Mouse (Mus musculus) embryonic facial prominence, embryonic 13.5 days (tissue): ENCODE measurements around the gene Tns3. TPM values are rescaled to one million over a fixed set of nuclear protein-coding genes. Genes with fewer than 3 reads are reported as not detected.

Experiments used
- ATAC-seq: fragments of 200-750 bp; cut with Nextera tagmentation; 2 replicates; pipeline ENCODE4 v1.8.0; 2017; ENCODE audit warnings: low read depth; ENCODE audit not compliant: insufficient number of reproducible peaks, insufficient read depth, low FRiP score, low TSS enrichment
- H3K27ac ChIP-seq: fragments of 300-500 bp; sonication (generic); 2 replicates; pipeline ENCODE4 v1.5.1; 2015; ENCODE audit warnings: moderate library complexity, mild to moderate bottlenecking, inconsistent platforms
- H3K27me3 ChIP-seq: fragments of 300-500 bp; sonication (generic); 2 replicates; pipeline ENCODE4 v1.6.1; 2015; ENCODE audit warnings: mild to moderate bottlenecking, inconsistent platforms
- H3K36me3 ChIP-seq: fragments of 300-500 bp; sonication (generic); 2 replicates; pipeline ENCODE4 v1.6.1; 2015; ENCODE audit warnings: mild to moderate bottlenecking, inconsistent platforms
- H3K4me1 ChIP-seq: fragments of 300-500 bp; sonication (generic); 2 replicates; pipeline ENCODE4 v1.6.1; 2015; ENCODE audit warnings: inconsistent platforms
- H3K4me2 ChIP-seq: fragments of 300-500 bp; sonication (generic); 2 replicates; pipeline ENCODE4 v1.6.1; 2015; ENCODE audit warnings: moderate library complexity, mild to moderate bottlenecking, inconsistent platforms
- H3K4me3 ChIP-seq: fragments of 300-500 bp; sonication (generic); 2 replicates; pipeline ENCODE4 v1.5.1; 2015; ENCODE audit warnings: mild to moderate bottlenecking, inconsistent platforms
- H3K9ac ChIP-seq: fragments of 300-500 bp; sonication (generic); 2 replicates; pipeline ENCODE4 v1.6.1; 2015; ENCODE audit warnings: mild to moderate bottlenecking, inconsistent platforms
- H3K9me3 ChIP-seq: fragments of 300-500 bp; sonication (generic); 2 replicates; pipeline ENCODE4 v1.6.1; 2016; ENCODE audit warnings: inconsistent platforms
- WGBS: fragments of 180-500 bp; shearing (Covaris S2); methylation state at CpG from one replicate; pipeline ENCODE4 v1.1.7; 2015; ENCODE audit warnings: mixed read lengths; 5-methylcytosine and 5-hydroxymethylcytosine counted together
- polyA plus RNA-seq: library from polyadenylated mRNA; unstranded; fragments of >200 nt; fragmentation: Nextera tagmentation; extraction: Ambion mirVana; gene quantifications from 2 replicates; pipeline ENCODE4 v1.2.1, GENCODE M21; 2015

The Tns3 gene
- polyA plus RNA-seq, 1 experiment from 2014 or later, result 35.0 TPM

GRCm38 (mm10) chr11:8443539-8444292 is 220.6 kb downstream of the Tns3 start:
- Histone ChIP-seq H3K27me3 (no peaks in the 10 kb centered on the region), H3K4me2 (no peak overlapping the region), H3K4me1 (peaks cover 29% of the 10 kb centered on the region), H3K9me3 (no peaks in the 10 kb centered on the region), H3K9ac (no peak overlapping the region), H3K27ac (peak overlapping the region; percentile 51), H3K4me3 (no peak overlapping the region), H3K36me3 (peaks cover 74% of the 10 kb centered on the region)
- 74% methylated on average over 11 of the region's 11 CpGs for WGBS
- no peak for ATAC-seq

GRCm38 (mm10) chr11:8440706-8441105 is 223.6 kb downstream of the Tns3 start:
- Histone ChIP-seq H3K27ac (no peak overlapping the region), H3K9ac (no peak overlapping the region), H3K4me1 (peaks cover 33% of the 10 kb centered on the region), H3K4me3 (no peak overlapping the region), H3K4me2 (no peak overlapping the region), H3K9me3 (no peaks in the 10 kb centered on the region), H3K36me3 (peaks cover 73% of the 10 kb centered on the region), H3K27me3 (no peaks in the 10 kb centered on the region)
- no peak for ATAC-seq
- 77% methylated on average over 2 of the region's 2 CpGs for WGBS

GRCm38 (mm10) chr11:8440221-8440620 is 224.1 kb downstream of the Tns3 start:
- Histone ChIP-seq H3K9ac (no peak overlapping the region), H3K4me3 (no peak overlapping the region), H3K4me1 (peaks cover 32% of the 10 kb centered on the region), H3K27me3 (no peaks in the 10 kb centered on the region), H3K36me3 (peaks cover 73% of the 10 kb centered on the region), H3K4me2 (no peak overlapping the region), H3K9me3 (no peaks in the 10 kb centered on the region), H3K27ac (peak overlapping the region; percentile 87; the same call in 1 of the 2 replicates)
- ATAC-seq, result no peak
- WGBS, result 86% methylated on average over 5 of the region's 5 CpGs

- Histone ChIP-seq H3K36me3 (peaks cover 75% of the 10 kb centered on the region), H3K9ac (no peak overlapping the region), H3K4me1 (peaks cover 32% of the 10 kb centered on the region), H3K9me3 (no peaks in the 10 kb centered on the region), H3K4me3 (no peak overlapping the region), H3K4me2 (no peak overlapping the region), H3K27ac (peak overlapping the region; percentile 87), H3K27me3 (no peaks in the 10 kb centered on the region)
- ATAC-seq, result no peak
- WGBS, result 46% methylated on average over 9 of the region's 9 CpGs
Observed at GRCm38 (mm10) chr11:8439035-8439434, 225.3 kb downstream of the Tns3 start.

GRCm38 (mm10) chr11:8438269-8438668 is 226.1 kb downstream of the Tns3 start:
- no peak for ATAC-seq
- no peak overlapping the region for H3K4me3 ChIP-seq
- H3K36me3 ChIP-seq, result peaks cover 75% of the 10 kb centered on the region
- peaks cover 32% of the 10 kb centered on the region for H3K4me1 ChIP-seq
- H3K27ac ChIP-seq, result peak overlapping the region; percentile 87
- H3K27me3 ChIP-seq, result no peaks in the 10 kb centered on the region
- no peaks in the 10 kb centered on the region for H3K9me3 ChIP-seq
- H3K9ac ChIP-seq, result no peak overlapping the region
- H3K4me2 ChIP-seq, result 0 out of 2 replicates have a peak overlapping the region, but pooled peaks have one; percentile 7
- WGBS, result 38% methylated on average over 4 of the region's 4 CpGs

- 94% methylated on average over 6 of the region's 6 CpGs for WGBS
- no peak overlapping the region for H3K27ac ChIP-seq
- H3K4me3 ChIP-seq, result no peak overlapping the region
- H3K4me1 ChIP-seq, result peaks cover 29% of the 10 kb centered on the region
- ATAC-seq, result no peak
- H3K36me3 ChIP-seq, result peaks cover 83% of the 10 kb centered on the region
- no peaks in the 10 kb centered on the region for H3K9me3 ChIP-seq
- no peak overlapping the region for H3K9ac ChIP-seq
- H3K4me2 ChIP-seq, result no peak overlapping the region
- no peaks in the 10 kb centered on the region for H3K27me3 ChIP-seq
Observed at GRCm38 (mm10) chr11:8435101-8435500, 229.2 kb downstream of the Tns3 start.

- H3K4me2 ChIP-seq, result no peak overlapping the region
- H3K27ac ChIP-seq, result no peak overlapping the region
- H3K9ac ChIP-seq, result no peak overlapping the region
- no peaks in the 10 kb centered on the region for H3K9me3 ChIP-seq
- no peak for ATAC-seq
- peaks cover 89% of the 10 kb centered on the region for H3K36me3 ChIP-seq
- WGBS, result 89% methylated on average over 6 of the region's 6 CpGs
- H3K4me1 ChIP-seq, result peaks cover 22% of the 10 kb centered on the region
- H3K4me3 ChIP-seq, result no peak overlapping the region
- H3K27me3 ChIP-seq, result no peaks in the 10 kb centered on the region
Observed at GRCm38 (mm10) chr11:8434366-8434765, 230.0 kb downstream of the Tns3 start.

- ATAC-seq, result no peak
- Histone ChIP-seq H3K27me3 (no peaks in the 10 kb centered on the region), H3K9ac (no peak overlapping the region), H3K36me3 (peaks cover 86% of the 10 kb centered on the region), H3K27ac (no peak overlapping the region), H3K4me3 (no peak overlapping the region), H3K4me2 (no peak overlapping the region), H3K4me1 (peaks cover 12% of the 10 kb centered on the region), H3K9me3 (no peaks in the 10 kb centered on the region)
- WGBS, result 85% methylated on average over 9 of the region's 9 CpGs
Observed at GRCm38 (mm10) chr11:8433443-8433842, 230.9 kb downstream of the Tns3 start.

GRCm38 (mm10) chr11:8432941-8433340 is 231.4 kb downstream of the Tns3 start:
- 84% methylated on average over 8 of the region's 8 CpGs for WGBS
- H3K4me3 ChIP-seq, result no peak overlapping the region
- H3K27me3 ChIP-seq, result no peaks in the 10 kb centered on the region
- no peaks in the 10 kb centered on the region for H3K9me3 ChIP-seq
- peaks cover 86% of the 10 kb centered on the region for H3K36me3 ChIP-seq
- no peak overlapping the region for H3K27ac ChIP-seq
- H3K4me1 ChIP-seq, result peaks cover 12% of the 10 kb centered on the region
- no peak for ATAC-seq
- H3K4me2 ChIP-seq, result no peak overlapping the region
- H3K9ac ChIP-seq, result no peak overlapping the region

GRCm38 (mm10) chr11:8427660-8428059 is 236.7 kb downstream of the Tns3 start:
- H3K27me3 ChIP-seq, result no peaks in the 10 kb centered on the region
- no peak overlapping the region for H3K27ac ChIP-seq
- H3K4me1 ChIP-seq, result peaks cover 19% of the 10 kb centered on the region
- H3K36me3 ChIP-seq, result peaks cover 36% of the 10 kb centered on the region
- H3K4me2 ChIP-seq, result no peak overlapping the region
- ATAC-seq, result no peak
- WGBS, result 81% methylated on average over 11 of the region's 11 CpGs
- no peak overlapping the region for H3K4me3 ChIP-seq
- no peak overlapping the region for H3K9ac ChIP-seq
- H3K9me3 ChIP-seq, result no peaks in the 10 kb centered on the region

- Histone ChIP-seq H3K9me3 (no peaks in the 10 kb centered on the region), H3K9ac (no peak overlapping the region), H3K4me1 (peaks cover 19% of the 10 kb centered on the region), H3K27ac (peak overlapping the region; percentile 84), H3K4me2 (no peak overlapping the region), H3K4me3 (no peak overlapping the region), H3K27me3 (no peaks in the 10 kb centered on the region), H3K36me3 (peaks cover 12% of the 10 kb centered on the region)
- ATAC-seq, result no peak
- WGBS, result 86% methylated on average over 5 of the region's 5 CpGs
Observed at GRCm38 (mm10) chr11:8425226-8425570, 239.1 kb downstream of the Tns3 start.
